Mouse (Mus musculus) CH12.LX (cell line): ENCODE data around the gene Hfm1. TPM values are rescaled to one million over a fixed set of nuclear protein-coding genes. Genes with fewer than 3 reads are reported as not detected.

Experiments
- DNase-seq: peaks from one replicate; pipeline ENCODE4 v3.0.0-alpha.2; 2013; ENCODE audit errors: extremely low read depth
- H3K27ac ChIP-seq: 2 replicates; pipeline ENCODE4 v1.5.1; 2012; ENCODE audit warnings: low read depth, mild to moderate bottlenecking, control low read depth, moderate library complexity; ENCODE audit not compliant: insufficient read depth
- H3K27me3 ChIP-seq: replicated peaks from 2 replicates; pipeline ENCODE3; 2012; ENCODE audit warnings: inconsistent platforms
- H3K36me3 ChIP-seq, 2 experiments: replicated peaks in 1 of 2; 2 replicates each; pipeline versions ENCODE3 to v1.6.1; 2012; ENCODE audit warnings: inconsistent platforms in 1 of 2, low read length in 1 of 2, mild to moderate bottlenecking in 1 of 2, mixed read lengths in 1 of 2, moderate library complexity in 1 of 2; ENCODE audit not compliant: control insufficient read depth in 1 of 2, insufficient read depth in 1 of 2
- H3K4me1 ChIP-seq, 2 experiments: 2 replicates each; pipeline ENCODE4 v1.6.1; 2012; ENCODE audit warnings: inconsistent platforms in 1 of 2, moderate library complexity in 1 of 2; ENCODE audit not compliant: insufficient read depth in 2 of 2, control insufficient read depth in 1 of 2
- H3K4me2 ChIP-seq: 2 replicates; pipeline ENCODE4 v1.6.1; 2012; ENCODE audit warnings: low read depth, mild to moderate bottlenecking, control low read depth; ENCODE audit not compliant: poor library complexity, insufficient read depth, severe bottlenecking
- H3K4me3 ChIP-seq, 3 experiments: fragments of 150-350 bp in 1 of 3; sonication (generic) in 1 of 3; replicated peaks in 1 of 3; 2 replicates each; pipeline versions ENCODE3 to v1.5.1; 2011 to 2012; ENCODE audit warnings: low read depth in 2 of 3, low read length in 2 of 3, mild to moderate bottlenecking in 2 of 3, moderate library complexity in 2 of 3, control low read depth in 1 of 3, improper control_type of control experiment in 1 of 3, inconsistent platforms in 1 of 3, mixed read lengths in 1 of 3; ENCODE audit not compliant: poor library complexity in 1 of 3
- H3K79me2 ChIP-seq: replicated peaks from 2 replicates; pipeline ENCODE4 v1.6.1; 2012; ENCODE audit warnings: mild to moderate bottlenecking, moderate library complexity; ENCODE audit not compliant: control insufficient read depth, poor library complexity, insufficient read depth, severe bottlenecking; ENCODE audit errors: extremely low read depth
- H3K9ac ChIP-seq: 2 replicates; pipeline ENCODE4 v1.6.1; 2012; ENCODE audit warnings: low read depth, mild to moderate bottlenecking, control low read depth, moderate library complexity; ENCODE audit not compliant: insufficient read depth
- H3K9me3 ChIP-seq: replicated peaks from 2 replicates; pipeline ENCODE3; 2012; ENCODE audit warnings: low read length, inconsistent platforms, mixed read lengths
- BHLHE40 ChIP-seq: IDR thresholded peaks from 2 replicates; pipeline ENCODE4 v1.6.1; 2011; ENCODE audit warnings: mild to moderate bottlenecking, low read depth, low read length, improper control_type of control experiment
- CTCF ChIP-seq, 2 experiments: IDR thresholded peaks in 1 of 2; conservative IDR thresholded peaks in 1 of 2; 2 replicates each; pipeline ENCODE4 v1.5.1; 2011 to 2012; ENCODE audit warnings: low read depth in 2 of 2, low read length in 2 of 2, improper control_type of control experiment in 1 of 2, inconsistent platforms in 1 of 2, mild to moderate bottlenecking in 1 of 2, moderate library complexity in 1 of 2
- E2F4 ChIP-seq: IDR thresholded peaks from 2 replicates; pipeline ENCODE4 v1.6.1; 2011; ENCODE audit warnings: low read depth, low read length, improper control_type of control experiment; ENCODE audit not compliant: insufficient replicate concordance
- EP300 ChIP-seq: IDR thresholded peaks from 2 replicates; pipeline ENCODE4 v1.6.1; 2011; ENCODE audit warnings: low read length, improper control_type of control experiment
- IRF4 ChIP-seq: IDR thresholded peaks from 2 replicates; pipeline ENCODE4 v1.6.1; 2014; ENCODE audit warnings: low read depth, mild to moderate bottlenecking, inconsistent platforms, low read length, improper control_type of control experiment
- JUN ChIP-seq: IDR thresholded peaks from 2 replicates; pipeline ENCODE4 v1.6.1; 2011; ENCODE audit warnings: low read depth, mild to moderate bottlenecking, low read length, improper control_type of control experiment, moderate library complexity; ENCODE audit not compliant: insufficient read depth
- JUND ChIP-seq: conservative IDR thresholded peaks from 2 replicates; pipeline ENCODE4 v1.6.1; 2011; ENCODE audit warnings: low read depth, low read length, improper control_type of control experiment
- MAX ChIP-seq: IDR thresholded peaks from 2 replicates; pipeline ENCODE4 v1.6.1; 2011; ENCODE audit warnings: low read length, improper control_type of control experiment
- MAZ ChIP-seq: IDR thresholded peaks from 2 replicates; pipeline ENCODE4 v1.6.1; 2012; ENCODE audit warnings: low read depth, mild to moderate bottlenecking, inconsistent platforms, low read length, improper control_type of control experiment, moderate library complexity
- MEF2A ChIP-seq: IDR thresholded peaks from 2 replicates; pipeline ENCODE4 v1.6.1; 2014; ENCODE audit warnings: low read depth, mild to moderate bottlenecking, inconsistent platforms, low read length, improper control_type of control experiment, borderline replicate concordance
- MYC ChIP-seq: IDR thresholded peaks from 2 replicates; pipeline ENCODE4 v1.6.1; 2011; ENCODE audit warnings: low read depth, mild to moderate bottlenecking, improper control_type of control experiment, low read length
- PAX5 ChIP-seq: IDR thresholded peaks from 2 replicates; pipeline ENCODE4 v1.6.1; 2012; ENCODE audit warnings: low read length, inconsistent platforms, mixed read lengths
- RAD21 ChIP-seq: IDR thresholded peaks from 2 replicates; pipeline ENCODE4 v1.6.1; 2011; ENCODE audit warnings: low read depth, mild to moderate bottlenecking, low read length, improper control_type of control experiment, moderate library complexity
- SIN3A ChIP-seq: IDR thresholded peaks from 2 replicates; pipeline ENCODE4 v1.6.1; 2012; ENCODE audit warnings: low read length, improper control_type of control experiment, inconsistent platforms
- SMC3 ChIP-seq: IDR thresholded peaks from 2 replicates; pipeline ENCODE4 v1.6.1; 2011; ENCODE audit warnings: low read depth, low read length, improper control_type of control experiment
- TBP ChIP-seq: conservative IDR thresholded peaks from 2 replicates; pipeline ENCODE4 v1.6.1; 2011; ENCODE audit warnings: low read depth, low read length, improper control_type of control experiment
- UBTF ChIP-seq: IDR thresholded peaks from 2 replicates; pipeline ENCODE4 v1.6.1; 2012; ENCODE audit warnings: low read depth, mild to moderate bottlenecking, inconsistent platforms, low read length, improper control_type of control experiment, moderate library complexity
- USF1 ChIP-seq: IDR thresholded peaks from 2 replicates; pipeline ENCODE4 v1.6.1; 2014; ENCODE audit warnings: low read depth, mild to moderate bottlenecking, inconsistent platforms, low read length, improper control_type of control experiment
- USF2 ChIP-seq: conservative IDR thresholded peaks from 2 replicates; pipeline ENCODE4 v1.6.1; 2011; ENCODE audit warnings: low read depth, low read length, improper control_type of control experiment
- ZC3H11A ChIP-seq: IDR thresholded peaks from 2 replicates; pipeline ENCODE4 v1.6.1; 2012; ENCODE audit warnings: low read depth, mild to moderate bottlenecking, inconsistent platforms, low read length, improper control_type of control experiment
- ZKSCAN1 ChIP-seq: IDR thresholded peaks from 2 replicates; pipeline ENCODE4 v1.6.1; 2012; ENCODE audit warnings: low read depth, inconsistent platforms, low read length, improper control_type of control experiment, borderline replicate concordance
- ZMIZ1 ChIP-seq: IDR thresholded peaks from 2 replicates; pipeline ENCODE4 v1.6.1; 2012; ENCODE audit warnings: low read depth, mild to moderate bottlenecking, inconsistent platforms, low read length, improper control_type of control experiment
- ZNF384 ChIP-seq: IDR thresholded peaks from 2 replicates; pipeline ENCODE4 v1.6.1; 2012; ENCODE audit warnings: low read depth, low read length, improper control_type of control experiment, inconsistent platforms
- dilution Hi-C: fragments of 300-500 bp; cut with MboI; formaldehyde crosslinking; loops from 2 replicates; pipeline ENCODE4 v1.14.3; 2020; ENCODE audit warnings: low sequenced_read_pairs; ENCODE audit not compliant: extremely low pct_unique_long_range_greater_than_20kb, extremely low pct_ligation_motif_present
- in situ Hi-C: fragments of 300-500 bp; cut with MboI; formaldehyde crosslinking; loops from 3 replicates; pipeline ENCODE4 v1.14.3; 2019; ENCODE audit warnings: low sequenced_read_pairs, low pct_ligation_motif_present, low pct_unique_long_range_greater_than_20kb, mixed read lengths
- polyA plus RNA-seq: library from polyadenylated mRNA; unstranded; fragments of >175 nt; gene quantifications from 2 replicates; pipeline ENCODE4 v1.2.1, GENCODE M21; 2012; ENCODE audit warnings: low read depth; ENCODE audit not compliant: insufficient read length
- total RNA-seq, 2 experiments: library from RNA; depleted of rRNA; stranded (reverse); fragments of 300-350 nt in 1 of 2; fragments of >200 nt in 1 of 2; gene quantifications; 2 replicates each; pipeline ENCODE4 v1.2.3; 2012 to 2014

The Hfm1 gene
- total and polyA plus RNA-seq, 3 experiments = not detected

- TF ChIP-seq USF2 (no peak), MAZ (no peak), CTCF (conservative IDR thresholded peaks at IDR 0.05 in 1 of 2, IDR thresholded peaks at IDR 0.05 in 1 of 2; ENCODE audit: low read depth in 2 of 2, low read length in 2 of 2) (no peak), UBTF (peak; percentile 6; the same call in 1 of the 2 replicates), EP300 (no peak), SMC3 (no peak), ZNF384 (no peak), PAX5 (no peak), JUND (no peak), ZC3H11A (no peak), E2F4 (peak; percentile 98), MYC (no peak; the same call in 1 of the 2 replicates), IRF4 (no peak), MAX (peak; percentile 54; the same call in 1 of the 2 replicates), USF1 (no peak)
- TF ChIP-seq, all 38 proteins: peak for 14
Measured at GRCm38 (mm10) chr5:106963584-106964512, 37.7 kb upstream of the Hfm1 start, which contains the start of gene Cdc7 (continued).

DNA sequence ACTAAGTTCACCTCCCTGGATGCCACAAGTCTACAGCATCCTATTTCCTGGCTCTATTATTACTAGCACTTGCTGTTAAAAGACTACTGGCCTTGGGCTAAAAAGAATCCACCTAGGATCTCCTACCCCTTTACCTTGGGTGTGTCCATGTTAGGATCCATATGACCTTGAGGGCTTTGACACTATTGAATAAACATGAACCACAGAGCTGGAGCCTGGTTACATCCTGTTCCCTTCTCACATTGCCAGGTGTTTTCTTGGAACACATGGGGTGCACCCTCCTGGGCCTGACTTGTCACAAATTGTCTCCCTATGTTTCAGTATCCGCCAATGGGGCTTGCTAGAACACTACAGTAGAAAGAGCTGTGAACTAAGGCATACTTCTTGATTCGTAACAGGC is 34.3 kb upstream of the Hfm1 start:
- no peak overlapping the region for H3K27ac ChIP-seq
- DNase-seq = no peak
- H3K4me1 ChIP-seq = peaks cover 4 to 13% of the 10 kb centered on the region in 2 experiments; a peak in 3 of 4 replicates
- in situ Hi-C loops (no loop called here), dilution Hi-C loops (no loop called here)
- no peaks in the 10 kb centered on the region for H3K36me3 ChIP-seq
- H3K4me2 ChIP-seq = no peak overlapping the region
- TF ChIP-seq SMC3 = no peak
- no peak for TF ChIP-seq ZKSCAN1
- TF ChIP-seq MEF2A = no peak
- no peak for TF ChIP-seq JUN
- no peaks in the 10 kb centered on the region for H3K9me3 ChIP-seq
- H3K4me3 ChIP-seq = no peak overlapping the region
- no peaks in the 10 kb centered on the region for H3K27me3 ChIP-seq
- peaks cover 7% of the 10 kb centered on the region for H3K79me2 ChIP-seq
- H3K9ac ChIP-seq = no peak overlapping the region

DNA sequence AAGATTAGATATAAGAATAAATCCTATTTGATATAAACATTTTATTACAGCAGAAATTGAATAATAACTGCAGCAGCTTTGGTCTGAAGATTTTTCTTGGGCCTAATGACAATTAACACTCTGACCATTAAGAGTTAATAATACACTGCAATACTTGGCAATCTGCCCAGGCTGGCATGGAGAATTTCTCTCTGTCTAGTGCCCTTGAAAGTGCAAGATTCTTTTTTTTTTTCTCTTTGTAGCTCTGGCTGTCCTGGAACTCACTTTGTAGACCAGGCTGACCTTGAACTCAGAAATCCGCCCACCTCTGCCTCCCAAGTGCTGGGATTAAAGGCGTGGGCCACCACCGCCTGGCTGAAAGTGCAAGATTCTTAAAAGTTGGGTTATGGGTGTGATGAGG is 32.9 kb upstream of the Hfm1 start:
- no peaks in the 10 kb centered on the region for H3K36me3 ChIP-seq
- no peak for TF ChIP-seq TBP
- no peak for TF ChIP-seq SIN3A
- TF ChIP-seq RAD21 = no peak
- TF ChIP-seq BHLHE40 = no peak
- TF ChIP-seq UBTF = no peak
- TF ChIP-seq ZMIZ1 = no peak
- no peak for TF ChIP-seq MAZ
- TF ChIP-seq JUND = no peak
- TF ChIP-seq USF2 = no peak
- TF ChIP-seq EP300 = no peak
- TF ChIP-seq, all 38 proteins: peak for 0
- Histone ChIP-seq H3K4me1 (peaks cover 4 to 8% of the 10 kb centered on the region in 2 experiments; a peak in 3 of 4 replicates), H3K9me3 (no peaks in the 10 kb centered on the region), H3K27ac (no peak overlapping the region), H3K79me2 (no peaks in the 10 kb centered on the region), H3K9ac (no peak overlapping the region), H3K4me3 (no peak overlapping the region), H3K27me3 (no peaks in the 10 kb centered on the region), H3K4me2 (no peak overlapping the region)
- DNase-seq = no peak
- in situ Hi-C loops = no loop called here
- dilution Hi-C loops = no loop called here
